Mouse (Mus musculus): ENCODE results near the gene Mrc1. TPM values are rescaled to one million over a fixed set of nuclear protein-coding genes. Genes with fewer than 3 reads are reported as not detected.

Mrc1 gene
- total RNA-seq (2023): 1 to 10 TPM; 6.9 to 7.5 TPM

GRCm38 (mm10) chr2:14229149-14229548, at the start of gene Mrc1:
Gene Mrc1 (plus strand): TSS chr2:14229392.

Other genes starting within 250 kb of the Mrc1 start
- gene Hacd1, start 173.3 kb upstream of the Mrc1 start, total RNA-seq (2023): 1 to 10 TPM; 4.7 to 5.9 TPM
- 10 to 100 TPM; 26.9 to 34.5 TPM for gene Stam, start 155.3 kb upstream of the Mrc1 start, total RNA-seq (2023)
- not detected for gene Tmem236, start 54.9 kb upstream of the Mrc1 start, total RNA-seq (2023)
- gene Slc39a12, start 158.9 kb downstream of the Mrc1 start, total RNA-seq (2023): not detected

All from neutrophil, adult 83 days (primary cell).